Mouse (Mus musculus) embryonic fibroblast, embryonic 13.5 days (primary cell): ENCODE results near the gene Ntm. TPM values are rescaled to one million over a fixed set of nuclear protein-coding genes. Genes with fewer than 3 reads are reported as not detected.

ENCODE experiments used
- H3K27ac ChIP-seq: 2 replicates; pipeline ENCODE4 v1.5.1; 2012; ENCODE audit warnings: low read length, control low read depth, inconsistent platforms; ENCODE audit not compliant: insufficient read depth
- H3K4me1 ChIP-seq: 2 replicates; pipeline ENCODE4 v1.6.1; 2011; ENCODE audit warnings: low read length; ENCODE audit not compliant: control insufficient read depth, insufficient read depth
- H3K4me3 ChIP-seq: 2 replicates; pipeline ENCODE4 v1.5.1; 2011; ENCODE audit warnings: mild to moderate bottlenecking, control low read depth, low read length; ENCODE audit not compliant: insufficient read depth
- CTCF ChIP-seq: IDR thresholded peaks from 2 replicates; pipeline ENCODE4 v1.5.1; 2011; ENCODE audit warnings: mild to moderate bottlenecking, control low read depth, low read length, moderate library complexity, borderline replicate concordance; ENCODE audit not compliant: insufficient read depth
- POLR2A ChIP-seq: IDR thresholded peaks from 2 replicates; pipeline ENCODE4 v1.6.1; 2011; ENCODE audit warnings: low read depth, mild to moderate bottlenecking, control low read depth, low read length, moderate library complexity
- polyA plus RNA-seq: library from polyadenylated mRNA; stranded (reverse); fragments of >200 nt; gene quantifications from 2 replicates; pipeline ENCODE4 v1.2.4, GENCODE M21; 2011; ENCODE audit warnings: low read depth; ENCODE audit not compliant: missing spikeins, insufficient read length

The Ntm gene
- polyA plus RNA-seq, 1 experiment: 0.95 TPM

GRCm38 (mm10) chr9:29516688-29517087 is 446.3 kb downstream of the Ntm start:
- Histone ChIP-seq H3K4me1 (no peaks in the 10 kb centered on the region), H3K4me3 (no peak overlapping the region), H3K27ac (no peak overlapping the region)
- TF ChIP-seq POLR2A (no peak), CTCF (no peak)

- TF ChIP-seq POLR2A: no peak
- TF ChIP-seq CTCF: no peak
- no peak overlapping the region for H3K27ac ChIP-seq
- no peak overlapping the region for H3K4me3 ChIP-seq
- no peaks in the 10 kb centered on the region for H3K4me1 ChIP-seq
Measured at GRCm38 (mm10) chr9:29514588-29515356, 448.2 kb downstream of the Ntm start.

GRCm38 (mm10) chr9:29496002-29496401 is 466.9 kb downstream of the Ntm start:
- no peak overlapping the region for H3K27ac ChIP-seq
- no peak overlapping the region for H3K4me3 ChIP-seq
- TF ChIP-seq CTCF (no peak), POLR2A (no peak)
- H3K4me1 ChIP-seq: no peaks in the 10 kb centered on the region

- H3K4me1 ChIP-seq: no peaks in the 10 kb centered on the region
- no peak for TF ChIP-seq POLR2A
- TF ChIP-seq CTCF: no peak
- H3K4me3 ChIP-seq: no peak overlapping the region
- no peak overlapping the region for H3K27ac ChIP-seq
Measured at GRCm38 (mm10) chr9:29482272-29482671, 480.7 kb downstream of the Ntm start.

- TF ChIP-seq CTCF: no peak
- TF ChIP-seq POLR2A: no peak
- Histone ChIP-seq H3K4me3 (no peak overlapping the region), H3K4me1 (no peaks in the 10 kb centered on the region)
Measured at GRCm38 (mm10) chr9:29479051-29479450, 483.9 kb downstream of the Ntm start.

GRCm38 (mm10) chr9:29477219-29477618 is 485.7 kb downstream of the Ntm start:
- no peak overlapping the region for H3K4me3 ChIP-seq
- no peak overlapping the region for H3K27ac ChIP-seq
- TF ChIP-seq POLR2A (no peak), CTCF (no peak)
- no peaks in the 10 kb centered on the region for H3K4me1 ChIP-seq

More at GRCm38 (mm10) chr9:29479051-29479450, 483.9 kb downstream of the Ntm start:
- no peak overlapping the region for H3K27ac ChIP-seq

GRCm38 (mm10) chr9:29473418-29473817 is 489.5 kb downstream of the Ntm start:
- no peak overlapping the region for H3K4me3 ChIP-seq
- no peaks in the 10 kb centered on the region for H3K4me1 ChIP-seq
- no peak overlapping the region for H3K27ac ChIP-seq
- no peak for TF ChIP-seq POLR2A
- no peak for TF ChIP-seq CTCF

- Histone ChIP-seq H3K4me1 (no peaks in the 10 kb centered on the region), H3K27ac (no peak overlapping the region), H3K4me3 (no peak overlapping the region)
- TF ChIP-seq CTCF (no peak), POLR2A (no peak)
Measured at GRCm38 (mm10) chr9:29472226-29472625, 490.7 kb downstream of the Ntm start.

GRCm38 (mm10) chr9:29464756-29465155 is 498.2 kb downstream of the Ntm start:
- Histone ChIP-seq H3K27ac (no peak overlapping the region), H3K4me1 (no peaks in the 10 kb centered on the region), H3K4me3 (no peak overlapping the region)
- no peak for TF ChIP-seq CTCF
- TF ChIP-seq POLR2A: no peak

GRCm38 (mm10) chr9:29462970-29463593 is 499.9 kb downstream of the Ntm start:
- TF ChIP-seq CTCF: no peak
- no peak for TF ChIP-seq POLR2A
- H3K4me1 ChIP-seq: no peaks in the 10 kb centered on the region

More at GRCm38 (mm10) chr9:29462970-29463593, 499.9 kb downstream of the Ntm start:
- no peak overlapping the region for H3K27ac ChIP-seq
- no peak overlapping the region for H3K4me3 ChIP-seq
